Mouse (Mus musculus) stomach, embryonic 14.5 days (tissue): Measurements from ENCODE around the gene Gprin3. TPM values are rescaled to one million over a fixed set of nuclear protein-coding genes. Genes with fewer than 3 reads are reported as not detected.

Experiments
- ATAC-seq: fragments of 200-750 bp; cut with Nextera tagmentation; 2 replicates; pipeline ENCODE4 v1.8.0; 2017; ENCODE audit warnings: low read depth, moderate TSS enrichment; ENCODE audit not compliant: insufficient number of reproducible peaks, insufficient read depth, low FRiP score
- H3K27ac ChIP-seq: fragments of 300-500 bp; sonication (generic); 2 replicates; pipeline ENCODE4 v1.5.1; 2014; ENCODE audit warnings: mild to moderate bottlenecking, low read length, moderate library complexity, mixed read lengths
- H3K27me3 ChIP-seq: fragments of 300-500 bp; sonication (generic); 2 replicates; pipeline ENCODE4 v1.6.1; 2014; ENCODE audit warnings: low read length, control low read depth, mixed read lengths; ENCODE audit not compliant: control insufficient read depth, insufficient read depth
- H3K36me3 ChIP-seq: fragments of 300-500 bp; sonication (generic); 2 replicates; pipeline ENCODE4 v1.6.1; 2014; ENCODE audit warnings: mild to moderate bottlenecking, control low read depth, low read length, moderate library complexity, mixed read lengths; ENCODE audit not compliant: control insufficient read depth, insufficient read depth
- H3K4me1 ChIP-seq: fragments of 300-500 bp; sonication (generic); 2 replicates; pipeline ENCODE4 v1.6.1; 2014; ENCODE audit warnings: low read length, control low read depth, mixed read lengths; ENCODE audit not compliant: control insufficient read depth, insufficient read depth
- H3K4me2 ChIP-seq: fragments of 300-500 bp; sonication (generic); replicated peaks from 2 replicates; pipeline ENCODE4 v1.6.1; 2014; ENCODE audit warnings: low read depth, low read length, control low read depth
- H3K4me3 ChIP-seq: fragments of 300-500 bp; sonication (generic); 2 replicates; pipeline ENCODE4 v1.5.1; 2014; ENCODE audit warnings: low read depth, low read length, control low read depth
- H3K9ac ChIP-seq: fragments of 300-500 bp; sonication (generic); replicated peaks from 2 replicates; pipeline ENCODE4 v1.6.1; 2014; ENCODE audit warnings: low read depth, mild to moderate bottlenecking, control low read depth, low read length, moderate library complexity, mixed read lengths
- H3K9me3 ChIP-seq: fragments of 300-500 bp; sonication (generic); 2 replicates; pipeline ENCODE4 v1.6.1; 2016; ENCODE audit warnings: low read depth, low read length, control low read depth; ENCODE audit not compliant: control insufficient read depth
- WGBS: fragments of 180-500 bp; shearing (Covaris S2); extraction: QIAGEN DNeasy Blood & Tissue Kit; methylation state at CpG from one replicate; pipeline ENCODE4 v1.1.7; 2014; 5-methylcytosine and 5-hydroxymethylcytosine counted together
- polyA plus RNA-seq: library from polyadenylated mRNA; unstranded; fragments of >200 nt; fragmentation: Nextera tagmentation; extraction: Ambion mirVana; gene quantifications from 2 replicates; pipeline ENCODE4 v1.2.1, GENCODE M21; 2014

Gprin3 gene
- polyA plus RNA-seq, 1 experiment from 2014 or later: 5.2 TPM

DNA sequence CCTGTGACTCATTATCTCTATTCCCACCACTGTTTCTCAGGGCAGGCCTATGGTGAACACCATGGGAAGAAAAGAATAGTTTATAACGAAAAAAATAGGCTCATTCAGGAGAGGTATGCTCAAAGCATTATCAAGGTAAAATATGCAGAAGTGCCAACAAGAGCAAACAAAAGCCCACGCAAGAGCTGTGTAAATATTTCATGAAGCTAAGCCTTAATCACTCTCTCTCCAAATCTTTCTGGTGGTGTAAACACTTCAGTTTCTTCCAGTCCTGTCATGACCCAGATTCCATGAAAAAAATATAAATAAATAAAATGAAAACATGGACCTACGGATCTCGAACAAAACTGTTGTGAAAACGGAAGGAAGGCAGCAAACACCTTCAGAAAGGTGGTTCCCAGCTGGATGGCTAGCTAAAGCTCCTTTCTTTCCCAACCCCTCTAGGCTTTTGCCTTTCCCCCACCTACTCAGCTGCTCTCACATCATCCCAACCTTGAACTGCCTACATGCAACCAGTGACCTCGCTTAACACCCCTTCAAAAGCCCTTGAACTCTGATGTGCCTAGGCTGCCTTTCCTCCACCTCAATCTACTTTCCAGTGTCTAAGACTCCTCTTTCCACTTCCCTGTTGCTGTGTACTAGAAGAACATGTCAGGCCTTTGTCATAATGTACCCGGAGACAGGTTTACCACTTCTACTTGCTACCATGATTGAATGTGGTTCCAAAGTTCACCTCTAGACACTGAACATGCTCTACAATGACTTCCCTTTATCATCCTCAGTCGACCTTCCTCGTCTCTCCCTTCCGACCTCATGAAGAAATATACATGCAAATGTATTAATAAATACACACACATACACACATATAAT is 988 bp downstream of the Gprin3 start:
- H3K4me1 ChIP-seq: no peaks in the 10 kb centered on the region
- H3K9ac ChIP-seq: no peak overlapping the region
- 56% methylated on average over 10 of the region's 10 CpGs for WGBS
- no peaks in the 10 kb centered on the region for H3K27me3 ChIP-seq
- H3K4me2 ChIP-seq: peak overlapping the region; percentile 68
- no peaks in the 10 kb centered on the region for H3K36me3 ChIP-seq
- no peaks in the 10 kb centered on the region for H3K9me3 ChIP-seq
- no peak overlapping the region; the same call in 1 of the 2 replicates for H3K27ac ChIP-seq
- ATAC-seq: no peak
- peak overlapping the region; percentile 46 for H3K4me3 ChIP-seq

DNA sequence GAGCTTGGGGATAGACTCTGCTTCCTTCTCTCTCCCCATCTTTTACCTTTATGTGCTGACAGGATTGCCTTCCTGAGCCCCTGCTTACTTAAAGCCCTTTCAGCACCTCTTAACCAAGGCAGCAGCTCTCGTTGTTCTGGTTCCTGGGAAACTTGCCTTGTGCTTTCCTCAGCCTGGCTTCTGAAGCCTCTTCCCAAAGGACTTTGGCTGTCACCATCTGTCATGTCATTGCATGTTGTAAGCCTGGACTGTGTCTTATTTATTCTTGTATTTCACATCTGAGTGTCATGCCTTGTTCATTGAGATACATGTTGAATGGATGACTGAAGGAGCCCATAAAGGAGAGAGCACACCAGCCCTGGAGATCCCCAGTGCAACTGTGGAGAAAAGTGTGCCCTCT is 2.3 kb downstream of the Gprin3 start:
- H3K4me2 ChIP-seq: no peak overlapping the region
- WGBS: 47% methylated on average over 1 of the region's 1 CpGs
- no peak overlapping the region for H3K4me3 ChIP-seq
- no peaks in the 10 kb centered on the region for H3K9me3 ChIP-seq
- ATAC-seq: no peak
- H3K36me3 ChIP-seq: no peaks in the 10 kb centered on the region
- H3K4me1 ChIP-seq: no peaks in the 10 kb centered on the region
- no peak overlapping the region for H3K9ac ChIP-seq
- no peaks in the 10 kb centered on the region for H3K27me3 ChIP-seq
- H3K27ac ChIP-seq: no peak overlapping the region

DNA sequence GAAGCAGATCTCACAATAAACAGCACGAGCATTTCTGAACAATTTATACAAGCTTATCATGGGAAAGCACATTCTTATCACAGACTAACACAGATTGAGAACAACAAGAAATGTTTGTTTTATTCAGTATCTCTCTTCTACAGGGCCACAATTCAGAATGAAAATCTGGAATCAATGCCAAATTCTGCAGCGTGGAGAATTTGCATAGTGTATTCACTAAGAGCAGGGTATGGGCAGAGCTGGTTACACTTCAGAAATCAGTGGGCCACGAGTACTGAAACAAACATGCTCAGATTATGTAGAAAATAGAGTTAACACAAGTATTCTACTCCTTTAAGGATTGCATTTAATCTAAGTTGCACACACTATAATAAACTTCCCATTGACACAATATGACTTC is 6.8 kb downstream of the Gprin3 start:
- Histone ChIP-seq H3K4me1 (no peaks in the 10 kb centered on the region), H3K4me3 (no peak overlapping the region), H3K27ac (no peak overlapping the region), H3K9ac (no peak overlapping the region), H3K27me3 (no peaks in the 10 kb centered on the region), H3K9me3 (no peaks in the 10 kb centered on the region), H3K36me3 (no peaks in the 10 kb centered on the region), H3K4me2 (no peak overlapping the region)
- no peak for ATAC-seq
- WGBS: 68% methylated on average over 3 of the region's 3 CpGs

DNA sequence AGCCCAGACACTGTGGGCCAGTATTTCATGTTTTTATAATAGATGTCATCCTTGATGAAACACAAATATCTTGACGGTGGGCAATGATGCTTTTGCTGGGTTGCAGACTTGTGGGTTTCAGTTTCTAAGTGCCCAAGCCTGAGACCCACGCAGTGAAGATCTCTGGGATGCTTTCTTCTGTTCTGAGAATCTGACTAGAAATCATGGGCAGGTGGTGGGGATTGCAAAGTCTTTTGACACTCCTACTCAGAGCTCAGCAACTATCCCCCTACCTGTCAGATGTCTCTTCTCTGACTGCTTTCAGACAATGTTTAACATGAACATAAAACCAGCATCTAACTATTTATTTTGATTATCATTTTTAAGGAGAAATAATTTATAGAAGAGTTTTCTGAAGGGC is 7.4 kb downstream of the Gprin3 start:
- no peak overlapping the region for H3K9ac ChIP-seq
- no peak overlapping the region for H3K4me3 ChIP-seq
- H3K27me3 ChIP-seq: no peaks in the 10 kb centered on the region
- no peaks in the 10 kb centered on the region for H3K4me1 ChIP-seq
- H3K4me2 ChIP-seq: no peak overlapping the region
- 64% methylated on average over 2 of the region's 2 CpGs for WGBS
- H3K27ac ChIP-seq: no peak overlapping the region
- H3K36me3 ChIP-seq: no peaks in the 10 kb centered on the region
- H3K9me3 ChIP-seq: no peaks in the 10 kb centered on the region
- ATAC-seq: no peak

DNA sequence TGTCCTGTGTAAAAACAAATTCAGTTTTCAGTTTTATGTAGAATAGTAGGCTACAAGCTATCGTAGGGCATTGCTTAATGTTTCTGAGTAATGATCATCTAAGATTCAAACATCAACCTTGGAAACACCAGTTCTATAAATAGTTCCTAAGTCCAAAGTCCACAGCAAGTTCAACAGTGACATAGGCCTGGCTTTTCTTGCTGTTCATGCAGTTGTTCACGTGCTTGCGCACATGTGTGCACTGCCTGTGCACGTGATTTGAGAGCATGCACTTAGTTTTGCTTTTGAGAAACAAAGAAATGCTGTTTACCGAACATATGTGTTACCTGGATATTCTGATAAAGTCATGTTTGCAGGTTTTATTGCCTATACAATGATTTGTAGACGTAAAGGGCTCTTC is 11.3 kb downstream of the Gprin3 start:
- 72% methylated on average over 6 of the region's 6 CpGs for WGBS

DNA sequence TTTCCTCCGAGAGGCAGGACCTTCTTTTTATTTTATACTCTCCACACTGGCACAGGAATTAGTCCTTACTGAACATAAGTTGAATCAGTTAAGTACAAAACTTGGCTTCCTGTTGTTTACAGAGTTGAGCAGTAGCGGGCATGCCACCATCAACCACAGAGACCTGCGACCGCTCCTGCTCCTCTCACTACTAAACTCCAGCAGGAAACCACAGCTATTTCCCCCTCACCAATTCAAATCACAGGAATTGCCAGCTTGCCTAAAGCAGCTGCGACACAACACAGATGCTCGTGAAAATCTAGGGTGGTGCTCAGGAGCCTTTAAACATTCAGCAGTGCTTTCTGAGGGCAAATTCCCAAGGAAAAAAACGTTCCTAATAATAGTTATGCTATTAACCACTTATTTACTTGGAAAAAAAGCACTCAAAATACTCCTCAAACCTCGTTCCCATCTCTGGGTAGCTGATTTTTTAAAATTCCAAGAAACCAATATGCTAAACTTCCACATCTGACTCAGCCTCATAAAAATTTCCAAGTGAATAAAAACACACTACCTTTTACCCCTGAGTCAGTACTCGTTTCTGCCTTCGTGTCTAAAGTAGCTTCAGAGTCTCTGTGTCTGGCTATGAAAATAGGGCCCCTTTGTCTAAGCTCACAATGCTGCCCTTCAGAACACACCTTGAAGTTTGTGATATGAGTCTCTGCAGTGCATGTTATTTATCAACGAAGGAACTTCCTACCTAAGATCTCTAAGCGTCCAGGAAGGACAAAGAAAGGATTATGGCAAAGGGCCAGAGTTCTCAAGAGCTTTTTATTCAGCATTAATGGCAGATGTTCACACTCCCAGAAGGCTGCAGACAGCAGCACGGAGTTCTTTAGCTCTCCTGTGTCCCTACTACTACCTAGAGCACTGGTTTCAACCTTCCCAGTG is 13.4 kb downstream of the Gprin3 start:
- peak overlapping the region; percentile 61; the same call in 1 of the 2 replicates for H3K27ac ChIP-seq
- no peaks in the 10 kb centered on the region for H3K27me3 ChIP-seq
- H3K9me3 ChIP-seq: no peaks in the 10 kb centered on the region
- no peak overlapping the region for H3K9ac ChIP-seq
- peak; percentile 69 for ATAC-seq
- no peak overlapping the region for H3K4me2 ChIP-seq
- no peaks in the 10 kb centered on the region for H3K36me3 ChIP-seq
- WGBS: 34% methylated on average over 13 of the region's 13 CpGs
- H3K4me3 ChIP-seq: no peak overlapping the region
- H3K4me1 ChIP-seq: peaks cover 11% of the 10 kb centered on the region; the same call in 1 of the 2 replicates

More for the DNA sequence above, 11.3 kb downstream of the Gprin3 start:
- no peak overlapping the region for H3K9ac ChIP-seq
- peaks cover 11% of the 10 kb centered on the region; the same call in 1 of the 2 replicates for H3K4me1 ChIP-seq
- H3K4me3 ChIP-seq: no peak overlapping the region
- H3K27ac ChIP-seq: no peak overlapping the region
- no peak overlapping the region for H3K4me2 ChIP-seq
- H3K36me3 ChIP-seq: no peaks in the 10 kb centered on the region
- ATAC-seq: peak; percentile 76; the same call in 1 of the 2 replicates
- no peaks in the 10 kb centered on the region for H3K9me3 ChIP-seq
- no peaks in the 10 kb centered on the region for H3K27me3 ChIP-seq

DNA sequence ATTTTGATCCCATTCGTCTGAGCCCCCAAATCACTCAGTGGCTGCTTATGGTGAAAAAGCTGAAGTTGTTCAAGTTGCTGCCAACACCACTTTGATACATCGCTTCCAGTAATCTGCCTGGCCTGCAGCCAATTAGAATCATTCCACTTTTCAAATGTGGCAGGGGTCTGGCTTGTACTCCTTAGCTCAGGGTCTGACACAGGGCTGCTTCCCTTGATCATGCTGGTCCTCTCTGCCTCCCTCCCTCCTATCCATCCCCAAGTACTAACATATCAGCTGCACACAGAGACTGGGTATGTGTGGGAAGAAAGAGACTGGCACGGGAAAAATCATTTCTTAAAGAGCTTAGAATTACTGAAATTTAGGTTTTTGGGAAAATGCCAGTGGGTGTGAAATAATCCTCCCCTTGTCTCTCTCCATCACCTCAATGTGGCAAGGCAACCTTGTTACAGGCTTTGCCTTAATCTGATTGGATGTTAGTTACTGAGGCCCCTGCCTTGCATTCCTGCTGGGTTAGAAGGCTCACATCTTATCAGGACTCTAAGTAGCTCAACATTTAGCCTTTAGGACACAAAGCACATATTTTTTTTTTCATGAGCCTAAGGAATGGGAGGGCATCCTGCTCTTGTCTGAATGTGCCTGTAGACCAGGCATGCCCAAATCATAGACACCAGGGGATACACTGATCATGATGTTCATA is 16.9 kb downstream of the Gprin3 start:
- 37% methylated on average over 3 of the region's 3 CpGs for WGBS
- H3K36me3 ChIP-seq: no peaks in the 10 kb centered on the region
- no peaks in the 10 kb centered on the region for H3K9me3 ChIP-seq
- H3K4me1 ChIP-seq: peaks cover 11% of the 10 kb centered on the region; the same call in 1 of the 2 replicates
- H3K9ac ChIP-seq: no peak overlapping the region
- H3K4me2 ChIP-seq: no peak overlapping the region
- no peak overlapping the region for H3K27ac ChIP-seq
- H3K4me3 ChIP-seq: no peak overlapping the region
- ATAC-seq: peak; percentile 68; the same call in 1 of the 2 replicates
- H3K27me3 ChIP-seq: no peaks in the 10 kb centered on the region

DNA sequence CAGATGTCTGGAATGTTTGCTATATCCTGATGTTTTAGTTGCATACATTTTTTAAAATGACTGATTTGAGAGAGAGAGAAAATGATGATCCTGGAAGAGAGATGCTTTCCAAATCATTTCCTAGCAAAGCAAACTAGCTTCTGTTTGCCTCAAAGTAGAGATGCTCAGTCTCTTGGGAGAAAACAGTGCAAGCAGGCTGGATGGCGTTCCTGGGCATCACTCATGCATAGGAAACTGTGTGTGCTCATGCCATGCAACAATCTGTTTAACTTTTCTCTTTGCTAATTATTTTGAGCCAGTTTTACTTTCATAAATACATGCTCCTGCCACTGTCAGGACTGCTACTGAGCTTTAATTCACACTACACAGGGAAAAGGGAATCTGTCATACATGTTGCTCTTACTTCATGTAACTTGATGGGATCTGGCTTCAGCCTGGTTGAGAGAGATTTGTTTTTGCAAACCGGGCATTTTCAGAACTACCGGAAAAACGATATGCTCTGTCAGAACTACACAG is 18.6 kb downstream of the Gprin3 start:
- H3K9ac ChIP-seq: no peak overlapping the region
- no peaks in the 10 kb centered on the region for H3K9me3 ChIP-seq
- no peak for ATAC-seq
- H3K4me1 ChIP-seq: peaks cover 3% of the 10 kb centered on the region; the same call in 1 of the 2 replicates
- H3K36me3 ChIP-seq: no peaks in the 10 kb centered on the region
- no peak overlapping the region for H3K4me3 ChIP-seq
- no peak overlapping the region for H3K27ac ChIP-seq
- WGBS: 75% methylated on average over 4 of the region's 4 CpGs
- no peak overlapping the region for H3K4me2 ChIP-seq
- no peaks in the 10 kb centered on the region for H3K27me3 ChIP-seq
